Mouse (Mus musculus) liver, embryonic 16.5 days (tissue): ENCODE results near the gene Clstn3. TPM values are rescaled to one million over a fixed set of nuclear protein-coding genes. Genes with fewer than 3 reads are reported as not detected.

Experiments
- ATAC-seq: fragments of 200-750 bp; cut with Nextera tagmentation; 2 replicates; pipeline ENCODE4 v1.8.0; 2017; ENCODE audit warnings: low read depth, mild to moderate bottlenecking, moderate number of reproducible peaks, moderate library complexity
- H3K27ac ChIP-seq: fragments of 300-500 bp; sonication (generic); 2 replicates; pipeline ENCODE4 v1.5.1; 2014; ENCODE audit warnings: mild to moderate bottlenecking, low read length
- H3K27me3 ChIP-seq: fragments of 300-500 bp; sonication (generic); 2 replicates; pipeline ENCODE4 v1.6.1; 2014; ENCODE audit warnings: low read depth, low read length, mixed read lengths; ENCODE audit not compliant: control insufficient read depth, insufficient read depth
- H3K36me3 ChIP-seq: fragments of 300-500 bp; sonication (generic); 2 replicates; pipeline ENCODE4 v1.6.1; 2014; ENCODE audit warnings: mild to moderate bottlenecking; ENCODE audit not compliant: control insufficient read depth, insufficient read depth
- H3K4me1 ChIP-seq: fragments of 300-500 bp; sonication (generic); 2 replicates; pipeline ENCODE4 v1.6.1; 2014; ENCODE audit warnings: low read depth, low read length, mixed read lengths; ENCODE audit not compliant: control insufficient read depth
- H3K4me2 ChIP-seq: fragments of 300-500 bp; sonication (generic); 2 replicates; pipeline ENCODE4 v1.6.1; 2014; ENCODE audit warnings: low read depth, low read length, mixed read lengths
- H3K4me3 ChIP-seq: fragments of 300-500 bp; sonication (generic); 2 replicates; pipeline ENCODE4 v1.5.1; 2014; ENCODE audit warnings: low read depth, mild to moderate bottlenecking, low read length
- H3K9ac ChIP-seq: fragments of 300-500 bp; sonication (generic); 2 replicates; pipeline ENCODE4 v1.6.1; 2014; ENCODE audit warnings: low read depth, low read length
- H3K9me3 ChIP-seq: fragments of 300-500 bp; sonication (generic); replicated peaks from 2 replicates; pipeline ENCODE4 v1.6.1; 2016; ENCODE audit warnings: low read length; ENCODE audit not compliant: control insufficient read depth
- WGBS: fragments of 180-500 bp; shearing (Covaris S2); extraction: QIAGEN DNeasy Blood & Tissue Kit; methylation state at CpG from one replicate; pipeline ENCODE4 v1.1.7; 2014; ENCODE audit not compliant: insufficient replicate concordance; 5-methylcytosine and 5-hydroxymethylcytosine counted together
- polyA plus RNA-seq: library from polyadenylated mRNA; unstranded; fragments of >200 nt; fragmentation: Nextera tagmentation; extraction: Ambion mirVana; gene quantifications from 2 replicates; pipeline ENCODE4 v1.2.1, GENCODE M21; 2015

The Clstn3 gene
- polyA plus RNA-seq, 1 experiment from 2014 or later = 5.1 TPM

DNA sequence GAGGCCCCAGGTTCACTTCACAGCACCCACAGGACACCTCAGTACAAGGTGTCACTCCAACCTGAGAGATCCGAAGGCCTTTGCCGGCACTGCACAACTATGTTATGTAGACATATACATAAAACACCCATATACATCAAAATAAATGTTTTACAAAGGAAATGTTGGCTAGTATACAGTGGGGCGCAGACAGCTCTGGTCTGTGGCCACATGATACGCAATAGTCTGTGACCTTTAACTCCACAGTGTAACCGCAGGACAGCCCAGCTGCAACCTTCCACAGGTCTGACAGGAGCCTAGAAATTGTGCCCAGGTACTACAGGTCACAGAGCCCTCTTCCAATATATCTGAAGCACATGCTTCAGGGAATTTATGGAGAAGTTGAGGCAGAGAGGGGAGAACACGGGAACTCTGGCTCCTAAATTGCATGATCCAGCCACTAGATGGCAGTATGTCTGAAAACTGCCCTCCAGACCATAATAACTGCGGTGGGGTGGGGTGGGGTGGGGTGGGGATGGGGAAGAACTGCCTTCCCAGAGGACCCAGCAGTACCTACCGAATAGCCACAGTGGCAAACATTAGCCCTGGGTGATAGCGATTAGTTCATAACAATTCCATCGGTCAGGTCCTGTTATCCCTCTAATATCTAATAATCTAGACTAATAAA, 16.3 kb downstream of the Clstn3 start:
- no peaks in the 10 kb centered on the region for H3K36me3 ChIP-seq
- no peak overlapping the region for H3K4me2 ChIP-seq
- H3K9me3 ChIP-seq = no peaks in the 10 kb centered on the region
- H3K4me3 ChIP-seq = no peak overlapping the region
- no peaks in the 10 kb centered on the region for H3K27me3 ChIP-seq
- H3K9ac ChIP-seq = no peak overlapping the region
- ATAC-seq = peak; percentile 32; the same call in 1 of the 2 replicates
- peaks cover 15% of the 10 kb centered on the region for H3K4me1 ChIP-seq
- no peak overlapping the region for H3K27ac ChIP-seq
- WGBS = 62% methylated on average over 10 of the region's 10 CpGs

DNA sequence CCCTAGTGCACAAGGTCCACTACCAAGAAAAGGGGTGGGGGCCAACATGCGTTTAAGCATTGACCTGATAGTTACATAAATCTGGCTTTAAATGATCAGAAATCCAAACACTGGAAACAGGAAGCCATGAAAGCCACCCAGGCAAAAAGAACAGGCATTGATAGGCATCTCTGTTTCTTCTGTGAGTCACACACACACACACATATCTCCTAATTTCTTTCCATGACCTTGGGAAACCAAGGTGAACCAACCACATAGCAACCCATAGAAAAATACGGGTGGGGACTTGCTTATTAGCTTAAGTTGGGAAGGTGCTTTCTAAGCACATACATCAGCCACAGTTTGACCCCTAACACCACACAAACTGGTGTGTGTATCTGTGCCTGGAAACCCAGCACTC, 17.2 kb downstream of the Clstn3 start:
- no peaks in the 10 kb centered on the region for H3K9me3 ChIP-seq
- 61% methylated on average over 2 of the region's 2 CpGs for WGBS

DNA sequence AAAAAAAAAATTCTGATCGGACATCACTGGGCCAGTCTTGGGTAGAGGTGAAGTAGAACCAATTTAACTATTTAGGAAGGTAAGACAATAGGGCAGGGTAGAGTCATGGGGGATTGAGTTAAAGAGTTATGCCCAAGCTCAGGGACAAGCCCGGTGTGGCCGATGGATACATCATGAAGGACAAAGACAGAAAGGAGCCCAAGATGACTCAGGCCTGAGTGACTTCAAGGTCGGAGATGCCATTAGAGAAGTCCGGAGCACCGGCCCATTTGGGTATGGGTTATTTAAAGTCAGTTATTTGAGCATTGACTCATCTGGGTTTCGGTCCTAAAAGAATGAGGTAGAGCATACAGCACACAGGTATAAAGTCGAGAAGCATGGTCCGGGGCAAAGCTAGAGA, 18.1 kb downstream of the Clstn3 start:
- no peak overlapping the region for H3K4me3 ChIP-seq
- H3K9me3 ChIP-seq = no peaks in the 10 kb centered on the region
- peaks cover 4% of the 10 kb centered on the region for H3K4me1 ChIP-seq
- no peaks in the 10 kb centered on the region for H3K27me3 ChIP-seq
- no peaks in the 10 kb centered on the region for H3K36me3 ChIP-seq
- no peak for ATAC-seq
- 79% methylated on average over 9 of the region's 9 CpGs for WGBS
- H3K9ac ChIP-seq = no peak overlapping the region
- H3K27ac ChIP-seq = no peak overlapping the region
- no peak overlapping the region for H3K4me2 ChIP-seq

More for the DNA sequence above, 17.2 kb downstream of the Clstn3 start:
- H3K4me1 ChIP-seq = peaks cover 13% of the 10 kb centered on the region
- no peaks in the 10 kb centered on the region for H3K27me3 ChIP-seq
- no peak for ATAC-seq
- H3K9ac ChIP-seq = no peak overlapping the region
- H3K4me3 ChIP-seq = no peak overlapping the region
- no peaks in the 10 kb centered on the region for H3K36me3 ChIP-seq
- no peak overlapping the region for H3K4me2 ChIP-seq
- H3K27ac ChIP-seq = no peak overlapping the region

DNA sequence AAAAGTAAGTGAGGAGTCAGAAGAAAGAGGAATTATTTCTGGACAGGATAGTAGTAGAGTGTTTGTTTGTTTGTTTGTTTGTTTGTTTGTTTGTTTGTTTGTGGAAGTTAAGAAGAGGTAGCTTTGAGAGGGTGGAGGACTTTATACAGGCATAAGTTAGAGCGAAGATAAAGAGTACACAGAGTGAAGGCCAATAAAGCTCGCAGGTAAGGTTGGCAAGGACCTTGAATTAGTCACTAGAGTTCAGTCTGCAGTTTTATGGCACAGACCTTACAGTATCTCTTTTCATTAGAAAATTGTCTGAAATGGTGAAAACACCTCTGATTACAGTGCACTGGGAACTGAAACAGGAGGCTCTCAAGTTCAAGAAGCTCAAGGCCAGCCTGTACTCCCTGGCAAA, 18.6 kb downstream of the Clstn3 start:
- no peak overlapping the region for H3K4me2 ChIP-seq
- H3K27me3 ChIP-seq = no peaks in the 10 kb centered on the region
- H3K9ac ChIP-seq = no peak overlapping the region
- H3K9me3 ChIP-seq = no peaks in the 10 kb centered on the region
- WGBS = 75% methylated on average over 2 of the region's 2 CpGs
- no peak overlapping the region for H3K4me3 ChIP-seq
- H3K27ac ChIP-seq = no peak overlapping the region
- H3K36me3 ChIP-seq = no peaks in the 10 kb centered on the region
- no peak for ATAC-seq
- peaks cover 4% of the 10 kb centered on the region for H3K4me1 ChIP-seq

DNA sequence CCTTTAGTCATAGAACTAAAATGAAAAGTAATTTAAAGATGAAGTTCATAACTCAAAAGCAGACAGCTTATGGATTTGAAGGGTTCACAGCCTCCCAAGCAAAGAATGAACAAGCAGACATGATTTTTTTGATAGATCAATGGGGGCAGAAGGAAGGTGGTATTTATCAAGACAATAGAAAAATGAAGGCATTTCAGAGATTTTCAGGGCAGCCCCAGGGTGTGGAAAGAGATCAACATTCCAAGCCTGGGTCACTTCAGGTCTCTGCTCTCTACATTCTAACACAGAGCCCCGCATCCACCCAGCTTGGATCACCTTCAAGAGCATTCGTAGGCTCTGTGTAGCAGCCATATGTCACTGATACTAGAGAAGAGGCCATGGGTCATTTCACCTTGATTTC, 21.3 kb downstream of the Clstn3 start:
- H3K4me1 ChIP-seq = peaks cover 2% of the 10 kb centered on the region
- WGBS = 82% methylated on average over 2 of the region's 2 CpGs
- H3K4me2 ChIP-seq = no peak overlapping the region
- H3K4me3 ChIP-seq = no peak overlapping the region
- H3K27ac ChIP-seq = no peak overlapping the region
- H3K9ac ChIP-seq = no peak overlapping the region
- H3K9me3 ChIP-seq = no peaks in the 10 kb centered on the region
- ATAC-seq = no peak
- no peaks in the 10 kb centered on the region for H3K27me3 ChIP-seq
- H3K36me3 ChIP-seq = no peaks in the 10 kb centered on the region

DNA sequence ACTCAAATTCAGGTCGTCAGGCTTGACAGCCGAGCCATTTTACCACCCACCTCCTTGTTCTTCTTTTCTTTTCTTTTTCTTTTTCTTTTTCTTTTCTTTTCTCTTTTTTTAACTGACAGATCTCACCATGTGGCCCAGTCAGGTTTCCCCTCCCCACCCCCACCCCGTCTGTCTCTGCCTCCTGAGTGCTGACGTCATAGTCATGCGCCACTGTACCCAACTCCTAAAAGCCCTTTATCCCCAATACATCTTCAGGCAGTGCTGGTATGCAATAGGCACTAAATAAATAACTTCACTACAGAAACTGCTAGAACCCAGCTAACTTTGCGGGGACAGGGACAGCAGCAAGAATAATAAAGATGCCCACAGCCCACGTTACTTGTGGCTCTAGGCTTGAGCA, 28.3 kb downstream of the Clstn3 start:
- Histone ChIP-seq H3K36me3 (no peaks in the 10 kb centered on the region), H3K9ac (no peak overlapping the region), H3K27ac (no peak overlapping the region), H3K9me3 (no peaks in the 10 kb centered on the region), H3K4me2 (no peak overlapping the region), H3K4me3 (no peak overlapping the region), H3K27me3 (no peaks in the 10 kb centered on the region), H3K4me1 (no peaks in the 10 kb centered on the region)
- 71% methylated on average over 7 of the region's 7 CpGs for WGBS
- ATAC-seq = no peak

DNA sequence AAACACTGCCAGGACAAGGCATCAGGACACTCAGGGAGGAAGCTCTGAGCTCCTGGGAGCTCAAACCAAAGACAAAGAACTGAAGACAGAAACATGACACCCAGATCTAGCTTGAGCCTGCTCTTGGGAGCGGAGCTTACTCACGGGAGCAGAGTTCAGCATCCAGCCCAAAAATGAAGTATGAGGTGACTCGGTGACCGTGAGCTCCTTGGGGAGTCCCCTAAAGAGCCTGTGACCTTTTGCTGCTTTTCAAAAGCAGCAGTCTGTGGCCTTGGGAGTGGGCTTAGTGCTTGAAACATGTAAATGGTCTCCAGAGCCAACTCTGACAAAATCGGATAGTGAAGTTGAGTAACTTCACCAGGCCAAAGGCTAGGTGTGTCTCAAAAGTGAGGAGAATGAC, 29.4 kb downstream of the Clstn3 start:
- Histone ChIP-seq H3K9me3 (no peaks in the 10 kb centered on the region), H3K36me3 (no peaks in the 10 kb centered on the region), H3K27ac (no peak overlapping the region), H3K4me3 (no peak overlapping the region), H3K27me3 (no peaks in the 10 kb centered on the region), H3K9ac (no peak overlapping the region), H3K4me2 (no peak overlapping the region), H3K4me1 (no peaks in the 10 kb centered on the region)
- WGBS = 68% methylated on average over 5 of the region's 5 CpGs
- no peak for ATAC-seq

DNA sequence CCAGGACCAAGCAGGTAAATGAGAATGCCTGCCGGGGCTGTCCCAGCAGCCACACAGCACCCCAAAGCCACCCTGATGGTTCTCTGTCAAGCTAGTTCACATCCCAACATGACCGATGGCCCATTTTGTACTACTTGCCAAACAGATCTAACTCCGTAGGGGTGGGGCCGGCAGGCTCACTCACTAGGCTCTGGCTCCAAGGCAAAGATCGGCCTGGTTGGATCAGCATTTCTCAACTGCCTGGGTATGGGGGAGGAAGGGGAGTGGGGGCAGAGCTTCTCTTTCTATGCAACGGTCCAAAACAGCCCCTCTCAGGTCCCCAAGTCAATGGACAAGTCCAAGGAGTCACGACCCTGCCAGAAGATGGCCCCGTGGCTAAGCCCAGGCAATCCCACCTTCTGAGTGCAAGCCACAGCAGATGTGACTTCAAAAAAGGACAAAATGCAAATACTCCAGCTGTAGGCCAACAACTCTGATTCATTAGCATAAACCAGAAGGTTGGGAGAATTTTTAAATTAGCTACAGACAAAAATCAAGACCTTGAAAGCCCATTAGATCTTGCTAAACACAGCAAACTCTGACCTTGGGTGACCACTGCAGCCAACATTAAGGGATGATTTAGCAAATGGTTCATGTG, 30.8 kb downstream of the Clstn3 start:
- WGBS = 69% methylated on average over 8 of the region's 8 CpGs

DNA sequence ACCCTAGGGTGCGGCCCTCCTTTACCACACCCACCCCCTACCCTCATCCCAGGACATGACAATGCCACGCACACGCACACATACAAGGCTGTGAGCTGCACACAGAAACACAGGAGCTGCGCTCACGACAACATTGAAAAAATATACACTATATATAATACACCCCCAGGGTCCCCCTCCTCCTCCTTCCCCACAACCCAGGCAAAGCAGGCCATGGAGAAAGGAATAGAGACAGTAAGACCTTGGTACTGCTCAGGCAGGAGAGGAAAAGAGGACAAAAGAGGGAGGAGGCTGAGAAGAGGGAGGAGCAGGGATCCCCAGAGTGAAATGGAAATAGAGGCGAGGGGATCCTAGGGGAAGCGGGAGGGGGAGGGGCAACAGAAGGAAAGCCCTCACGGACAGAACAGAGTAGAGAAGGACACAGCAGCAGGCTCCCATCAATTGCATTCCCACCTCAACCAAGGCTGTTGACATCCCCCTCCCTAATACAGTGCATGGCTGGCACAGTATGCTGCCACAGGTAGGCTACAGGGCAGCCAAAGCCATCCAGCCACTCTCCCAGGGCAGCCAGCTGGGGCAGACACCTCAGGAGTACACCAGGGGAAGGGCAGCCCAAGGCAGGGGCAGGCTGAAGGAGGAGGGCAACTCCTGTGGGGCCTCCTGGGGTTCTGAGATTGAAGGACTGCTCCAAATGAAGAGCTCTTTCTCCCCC, 33.7 kb downstream of the Clstn3 start:
- Histone ChIP-seq H3K4me2 (no peak overlapping the region), H3K36me3 (no peaks in the 10 kb centered on the region), H3K27me3 (no peaks in the 10 kb centered on the region), H3K9ac (no peak overlapping the region), H3K4me3 (no peak overlapping the region), H3K4me1 (no peaks in the 10 kb centered on the region), H3K27ac (no peak overlapping the region), H3K9me3 (no peaks in the 10 kb centered on the region)
- ATAC-seq = no peak
- 73% methylated on average over 8 of the region's 8 CpGs for WGBS

More for the DNA sequence above, 30.8 kb downstream of the Clstn3 start:
- Histone ChIP-seq H3K4me1 (no peaks in the 10 kb centered on the region), H3K36me3 (no peaks in the 10 kb centered on the region), H3K4me3 (no peak overlapping the region), H3K9me3 (no peaks in the 10 kb centered on the region), H3K27ac (no peak overlapping the region), H3K4me2 (no peak overlapping the region), H3K27me3 (no peaks in the 10 kb centered on the region), H3K9ac (no peak overlapping the region)
- ATAC-seq = no peak
